Mouse (Mus musculus): ENCODE measurements around the gene Diras1.

DNA sequence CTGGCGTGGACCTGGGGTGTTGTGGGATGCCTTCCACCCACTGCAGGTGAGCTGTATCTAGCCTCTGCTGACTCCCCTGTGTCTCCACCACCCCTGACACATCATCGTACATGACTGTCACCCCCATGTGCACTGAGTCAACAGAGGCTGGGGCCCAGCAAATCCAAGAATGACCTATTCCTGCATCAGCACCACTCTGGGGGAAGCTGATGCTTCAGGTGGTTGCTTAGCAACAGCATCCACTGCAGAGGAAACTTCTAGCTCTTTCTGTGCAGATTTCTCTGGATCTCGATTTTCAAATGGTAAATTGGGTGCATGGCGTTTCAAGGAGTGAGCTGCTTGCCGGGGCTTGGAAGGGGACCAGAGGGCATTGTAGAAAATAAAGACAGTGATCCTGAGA lies 32.2 kb downstream of the Diras1 start:
- TF ChIP-seq CTCF (IDR thresholded peaks at IDR 0.05; ENCODE audit: insufficient read depth, low read length) (no peak), POLR2A (IDR thresholded peaks at IDR 0.05; ENCODE audit: borderline replicate concordance, extremely low read depth, low read depth, low read length) (no peak)

Measured in lung, adult 2 months (tissue).